Mouse (Mus musculus): ENCODE measurements around the gene Gm1043.

GRCm38 (mm10) chr5:37202285-37202684, 117.1 kb downstream of the Gm1043 start:
- TF ChIP-seq POLR2A (IDR thresholded peaks at IDR 0.05; ENCODE audit: low read depth, low read length) (no peak), CTCF (IDR thresholded peaks at IDR 0.05; ENCODE audit: extremely low read depth, insufficient read depth, insufficient read length, insufficient replicate concordance) (no peak)
